13 mouse cellular contexts compared by ENCODE assay signal in the genomic region with DNA sequence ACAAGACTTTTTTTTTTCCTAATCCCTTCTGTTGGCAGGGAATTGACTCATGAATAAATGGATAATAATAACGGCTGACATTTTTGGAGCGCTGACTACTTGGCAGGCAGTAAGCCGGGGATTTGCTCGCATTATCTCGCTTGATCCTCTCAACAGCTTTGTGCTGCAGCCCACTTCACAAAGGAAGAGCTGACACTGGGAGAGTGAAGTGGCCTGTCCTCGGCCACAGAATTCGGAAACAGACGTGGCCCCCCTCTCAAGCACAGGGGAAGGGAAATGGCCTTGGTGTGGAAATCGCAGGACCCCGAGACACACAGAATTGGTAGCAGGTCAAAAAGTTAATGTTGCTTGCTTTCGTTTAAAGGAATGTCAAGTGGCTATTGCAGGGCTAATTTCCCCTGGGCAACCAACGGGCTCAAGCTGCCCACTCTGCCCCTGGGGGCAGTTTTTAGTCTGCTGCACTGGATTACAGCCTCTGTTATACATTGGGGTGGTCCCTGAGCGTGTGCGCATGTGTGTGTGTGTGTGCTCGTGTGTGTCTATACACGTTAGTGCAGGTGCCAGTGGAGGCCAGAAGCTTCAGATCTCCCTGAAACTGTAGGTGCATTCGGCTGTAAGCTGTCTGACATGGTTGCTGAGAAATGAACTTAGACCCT.
A peak's percentile ranks its signal among the peaks of the same experiment; 100 is the strongest.
DNase-seq lines count a peak whose midpoint lies in the region; ATAC-seq and TF ChIP-seq lines count a peak whose summit lies in the region.
"Had no signal": no experiment of that assay in that cellular context is flagged by ENCODE, and none has a peak within 500 bp of the region (broad histone marks: within the 10 kb centered on the region; RNA-seq: fewer than 3 reads in every experiment).

No protein-coding gene starts in this region.

- WGBS in forebrain, postnatal 0 days = 16% methylated on average over 17 of the region's 17 CpGs
- WGBS in midbrain, postnatal 0 days = 16% methylated on average over 17 of the region's 17 CpGs

- H3K4me2 ChIP-seq in forebrain, postnatal 0 days (ENCODE audit: low read depth) = peak overlapping the region; percentile 31
- H3K4me2 ChIP-seq in midbrain, postnatal 0 days (ENCODE audit: low read depth, low read length, poor library complexity, severe bottlenecking) = peak overlapping the region; percentile 7; the same call in 1 of the 2 replicates
- H3K4me2 ChIP-seq: neural tube, embryonic 13.5 days had no signal

- no peaks in the 10 kb centered on the region; the same call in 1 of the 2 replicates for H3K27me3 ChIP-seq in forebrain, postnatal 0 days (ENCODE audit: insufficient read depth, low read length)
- H3K27me3 ChIP-seq in midbrain, postnatal 0 days (ENCODE audit: insufficient read depth, low read length) = peaks cover 52% of the 10 kb centered on the region

- H3K27ac ChIP-seq in forebrain, postnatal 0 days (ENCODE audit: low read depth, low read length) = peak overlapping the region; percentile 71
- H3K27ac ChIP-seq in midbrain, postnatal 0 days (ENCODE audit: low read depth, low read length) = no peak overlapping the region
- H3K27ac ChIP-seq: neural tube, embryonic 13.5 days had no signal

- H3K9me3 ChIP-seq in forebrain, postnatal 0 days (ENCODE audit: low read length) = no peaks in the 10 kb centered on the region
- no peaks in the 10 kb centered on the region for H3K9me3 ChIP-seq in midbrain, postnatal 0 days (ENCODE audit: low read length)
- H3K9me3 ChIP-seq: neural tube, embryonic 13.5 days had no signal

- H3K4me3 ChIP-seq in forebrain, postnatal 0 days (ENCODE audit: low read depth, low read length) = no peak overlapping the region
- no peak overlapping the region for H3K4me3 ChIP-seq in midbrain, postnatal 0 days (ENCODE audit: low read depth, low read length)
- H3K4me3 ChIP-seq: neural tube, embryonic 13.5 days had no signal

- ATAC-seq in forebrain, postnatal 0 days = peak; percentile 38; the same call in 1 of the 2 replicates
- ATAC-seq in midbrain, postnatal 0 days (ENCODE audit: low FRiP score) = peak; percentile 41

- no peaks in the 10 kb centered on the region for H3K36me3 ChIP-seq in forebrain, postnatal 0 days (ENCODE audit: insufficient read depth)
- H3K36me3 ChIP-seq in midbrain, postnatal 0 days (ENCODE audit: insufficient read depth, low read length) = no peaks in the 10 kb centered on the region
- H3K36me3 ChIP-seq: G1E; neural tube, embryonic 13.5 days had no signal

- peak overlapping the region; percentile 26; the same call in 1 of the 2 replicates for H3K9ac ChIP-seq in forebrain, postnatal 0 days
- no peak overlapping the region for H3K9ac ChIP-seq in midbrain, postnatal 0 days (replicated peaks; ENCODE audit: low read length, poor library complexity, severe bottlenecking)
- H3K9ac ChIP-seq: neural tube, embryonic 13.5 days had no signal

- TF ChIP-seq CTCF in forebrain, postnatal 0 days (IDR thresholded peaks at IDR 0.05; ENCODE audit: low read depth) = no peak
- TF ChIP-seq CTCF in midbrain, postnatal 0 days (IDR thresholded peaks at IDR 0.05) = no peak

- H3K4me1 ChIP-seq in forebrain, postnatal 0 days (ENCODE audit: insufficient read depth) = peaks cover 10% of the 10 kb centered on the region; the same call in 1 of the 2 replicates
- H3K4me1 ChIP-seq in midbrain, postnatal 0 days (ENCODE audit: insufficient read depth, low read length) = no peaks in the 10 kb centered on the region

- DNase-seq in cerebellum, postnatal 10 days = peak; percentile 70 to 72
- DNase-seq in cerebellum, adult 9-10 months = no peak
- peak; percentile 68 for DNase-seq in left cerebral cortex, postnatal 4 days
- DNase-seq in left cerebral cortex, adult 8-10 months (ENCODE audit: low spot score in 2 of 2) = no peak
- peak; percentile 80 for DNase-seq in forebrain, postnatal 0 days
- peak; percentile 76 for DNase-seq in midbrain, postnatal 0 days (ENCODE audit: low spot score)
- no peak for DNase-seq in kidney, postnatal 25 days
- no peak for DNase-seq in adrenal gland, postnatal 25 days
- DNase-seq: adrenal gland, postnatal 14 days; cerebellum, postnatal 25 days; kidney, adult 8-10 months had no signal

- intact Hi-C loops in left cerebral cortex, postnatal 4 days (cut with DNase I) = loop anchor here (2.0 to 10.0 kb wide), 4 partner anchors 1318 to 1498 kb away; no protein-coding TSS in a partner anchor

Comparison
In these comparisons a context has a peak if more than half of its experiments do, and no peak if none do; other contexts are left out.
1. DNase-seq: peak in cerebellum, postnatal 10 days (2 of 2), left cerebral cortex, postnatal 4 days (single experiment), forebrain, postnatal 0 days (single experiment) and midbrain, postnatal 0 days (single experiment); none in cerebellum, adult 9-10 months (single experiment), left cerebral cortex, adult 8-10 months (0 of 2), kidney, postnatal 25 days (0 of 2) and adrenal gland, postnatal 25 days (single experiment).